ENCODE assay signal across 15 mouse cellular contexts in genomic region chr7:143100759-143101158, GRCm38 (mm10). TPM values are rescaled to one million over a fixed set of nuclear protein-coding genes. Genes with fewer than 3 reads are reported as not detected.
DNase-seq lines count a peak whose midpoint lies in the region; TF ChIP-seq lines count a peak whose summit lies in the region.
"Had no signal": no experiment of that assay in that cellular context is flagged by ENCODE, and none has a peak within 500 bp of the region (broad histone marks: within the 10 kb centered on the region; RNA-seq: fewer than 3 reads in every experiment).

No protein-coding gene starts in this region.

- H3K4me3 ChIP-seq in gastrocnemius, adult 2 months: no peak overlapping the region
- no peak overlapping the region for H3K4me3 ChIP-seq in left cerebral cortex, adult 2 months
- H3K4me3 ChIP-seq: heart, adult 2 months; hindbrain, embryonic 10.5 days; limb, embryonic 13.5 days; midbrain, embryonic 13.5 days had no signal

- DNase-seq in gastrocnemius, adult 2 months: peak; percentile 64
- DNase-seq in gastrocnemius, postnatal 10 days: no peak
- DNase-seq in left cerebral cortex, adult 2 months (ENCODE audit: extremely low spot score in 1 of 2, low spot score in 2 of 2): peak; percentile 16 to 27
- no peak for DNase-seq in left cerebral cortex, adult 11 months (ENCODE audit: low spot score)
- DNase-seq in NIH3T3 (ENCODE audit: low read depth): peak; percentile 58
- DNase-seq in right cerebral cortex, postnatal 36 days (ENCODE audit: low spot score in 2 of 2): peak; percentile 11 to 28
- DNase-seq in cerebellum, postnatal 4 days (ENCODE audit: low spot score in 2 of 2): no peak
- DNase-seq: adrenal gland, postnatal 14 days; cerebellum, postnatal 36 days; lung, postnatal 36 days had no signal

- intact Hi-C loops in gastrocnemius, adult 2 months (cut with DNase I): no loop called here
- intact Hi-C loops in left cerebral cortex, adult 2 months (cut with DNase I): no loop called here

- H3K27ac ChIP-seq in gastrocnemius, adult 2 months: no peak overlapping the region
- H3K27ac ChIP-seq in left cerebral cortex, adult 2 months: no peak overlapping the region
- H3K27ac ChIP-seq: heart, adult 2 months; hindbrain, embryonic 10.5 days; limb, embryonic 13.5 days; midbrain, embryonic 13.5 days had no signal

- no peak for TF ChIP-seq CTCF in gastrocnemius, adult 2 months (IDR thresholded peaks at IDR 0.05)
- no peak for TF ChIP-seq CTCF in left cerebral cortex, adult 2 months (IDR thresholded peaks at IDR 0.05)

RNA-seq across cellular contexts. Expression of gene Kcnq1, which starts 5.4 kb away (rescaled TPM):
- under 1 TPM; 0.33 to 0.67 TPM for total RNA-seq in gastrocnemius, adult 2 months (2021)
- 1 to 10 TPM; 1.6 to 1.9 TPM for total RNA-seq in gastrocnemius, postnatal 10 days (2021)
- total RNA-seq in left cerebral cortex, adult 2 months (2021): 1 to 10 TPM in 1 of 2 experiments, under 1 TPM in 1; 0.61 to 1.2 TPM
- total RNA-seq: CH12.LX had no signal

RNA-seq across cellular contexts. Expression of gene Trpm5, which starts 6.3 kb away (rescaled TPM):
- not detected for total RNA-seq in gastrocnemius, adult 2 months (2021)
- total RNA-seq in gastrocnemius, postnatal 10 days (2021): 1 to 10 TPM; 1.2 to 2.8 TPM
- total RNA-seq in left cerebral cortex, adult 2 months (2021): not detected
- total RNA-seq: heart, adult 2 months had no signal

RNA-seq across cellular contexts. Expression of gene Tssc4, which starts 31.7 kb away (rescaled TPM):
- total RNA-seq in gastrocnemius, adult 2 months (2021): 1 to 10 TPM; 6.6 to 8.2 TPM
- 10 to 100 TPM; 14.3 to 16.9 TPM for total RNA-seq in gastrocnemius, postnatal 10 days (2021)
- total RNA-seq in left cerebral cortex, adult 2 months (2021): 10 to 100 TPM; 38.0 to 41.5 TPM

RNA-seq across cellular contexts. Expression of gene Cd81, which starts 48.2 kb away (rescaled TPM):
- 100 to 1,000 TPM; 100 to 129 TPM for total RNA-seq in gastrocnemius, adult 2 months (2021)
- total RNA-seq in gastrocnemius, postnatal 10 days (2021): 100 to 1,000 TPM; 236 to 268 TPM
- 100 to 1,000 TPM; 380 to 388 TPM for total RNA-seq in left cerebral cortex, adult 2 months (2021)

Comparison
In these comparisons a context has a peak if more than half of its experiments do, and no peak if none do; other contexts are left out.
1. DNase-seq: peak in gastrocnemius, adult 2 months (single experiment), left cerebral cortex, adult 2 months (2 of 2), NIH3T3 (single experiment) and right cerebral cortex, postnatal 36 days (2 of 2); none in gastrocnemius, postnatal 10 days (single experiment), left cerebral cortex, adult 11 months (single experiment) and cerebellum, postnatal 4 days (0 of 2).